Mouse (Mus musculus) frontal cortex, postnatal 25 days (tissue): ENCODE data around the gene AI467606.
"Not testable (repeated sequence)": the region's sequence is repeated elsewhere in the genome, so short reads cannot be mapped to it uniquely, and the experiment has no call there.

Experiments used
- DNase-seq, 2 experiments: peaks; one replicate each; pipeline ENCODE4 v3.0.0; 2022; ENCODE audit warnings: low spot score in 2 of 2

The AI467606 gene

GRCm38 (mm10) chr7:127091114-127091896, at the start of gene AI467606:
AI467606 (plus strand) TSS chr7:127091359.
- no peak for DNase-seq

GRCm38 (mm10) chr7:127041851-127042672, 49.1 kb upstream of the AI467606 start, which contains the start of gene Kif22:
Kif22 (minus strand) TSS chr7:127042471.
- peak; percentile 80 to 85 for DNase-seq

- no peak for DNase-seq
Observed at GRCm38 (mm10) chr7:127055026-127055585, 36.1 kb upstream of the AI467606 start.

- no peak for DNase-seq
Observed at GRCm38 (mm10) chr7:127065538-127065937, 25.6 kb upstream of the AI467606 start.

GRCm38 (mm10) chr7:127066317-127066716, 24.8 kb upstream of the AI467606 start:
- DNase-seq: no peak

GRCm38 (mm10) chr7:127070871-127071413, 20.2 kb upstream of the AI467606 start:
- DNase-seq: no peak

GRCm38 (mm10) chr7:127073221-127073620, 17.9 kb upstream of the AI467606 start:
- no peak for DNase-seq

- DNase-seq: no peak
Observed at GRCm38 (mm10) chr7:127076188-127076587, 15.0 kb upstream of the AI467606 start.

GRCm38 (mm10) chr7:127077692-127078091, 13.5 kb upstream of the AI467606 start:
- no peak for DNase-seq

- no peak for DNase-seq
Observed at GRCm38 (mm10) chr7:127080045-127080444, 11.1 kb upstream of the AI467606 start.

GRCm38 (mm10) chr7:127082271-127082670, 8.9 kb upstream of the AI467606 start:
- no peak for DNase-seq

- no peak for DNase-seq
Observed at GRCm38 (mm10) chr7:127082995-127083394, 8.2 kb upstream of the AI467606 start.

GRCm38 (mm10) chr7:127083689-127084088, 7.5 kb upstream of the AI467606 start:
- DNase-seq: no peak

GRCm38 (mm10) chr7:127084794-127085193, 6.4 kb upstream of the AI467606 start:
- no peak for DNase-seq

GRCm38 (mm10) chr7:127085751-127086150, 5.4 kb upstream of the AI467606 start:
- DNase-seq: not testable (repeated sequence)

GRCm38 (mm10) chr7:127087278-127088010, 3.7 kb upstream of the AI467606 start, which contains the start of gene Zg16:
Zg16 (minus strand) TSS chr7:127087328.
- DNase-seq: not testable (repeated sequence)

- DNase-seq: no peak
Observed at GRCm38 (mm10) chr7:127088083-127088482, 3.1 kb upstream of the AI467606 start.

- no peak for DNase-seq
Observed at GRCm38 (mm10) chr7:127088901-127089845, 2.0 kb upstream of the AI467606 start.

- DNase-seq: no peak
Observed at GRCm38 (mm10) chr7:127090154-127091113, 725 bp upstream of the AI467606 start.
